Mouse (Mus musculus): ENCODE measurements around the gene Sept4. TPM values are rescaled to one million over a fixed set of nuclear protein-coding genes. Genes with fewer than 3 reads are reported as not detected.

Sept4 gene
- 15.3 and 18.5 TPM in 2 replicates for polyA plus RNA-seq (2015; fragmentation: Nextera tagmentation; extraction: Ambion mirVana)

- ATAC-seq (ENCODE audit: extremely low read depth, insufficient number of reproducible peaks, low FRiP score, low TSS enrichment), result no peak
Measured at GRCm38 (mm10) chr11:87568255-87568953, at the start of gene Sept4. Gene Sept4 (plus strand): TSS chr11:87568903.

GRCm38 (mm10) chr11:87519260-87519659, 49.4 kb upstream of the Sept4 start:
- WGBS, result 6% methylated on average over 2 of the region's 2 CpGs
- no peak overlapping the region for H3K4me2 ChIP-seq
- no peak overlapping the region for H3K4me3 ChIP-seq
- H3K9me3 ChIP-seq, result no peaks in the 10 kb centered on the region
- no peak for ATAC-seq (ENCODE audit: extremely low read depth, insufficient number of reproducible peaks, low FRiP score, low TSS enrichment)
- H3K27ac ChIP-seq (replicated peaks), result no peak overlapping the region
- no peaks in the 10 kb centered on the region for H3K36me3 ChIP-seq
- peaks cover 5% of the 10 kb centered on the region; the same call in 1 of the 2 replicates for H3K4me1 ChIP-seq
- H3K27me3 ChIP-seq (replicated peaks), result no peaks in the 10 kb centered on the region
- no peak overlapping the region for H3K9ac ChIP-seq

More at GRCm38 (mm10) chr11:87568255-87568953, at the start of gene Sept4:
- Histone ChIP-seq H3K4me1 (peaks cover 31% of the 10 kb centered on the region), H3K27me3 (replicated peaks) (no peaks in the 10 kb centered on the region), H3K9ac (no peak within 1 kb of the TSS), H3K27ac (replicated peaks) (no peak within 1 kb of the TSS), H3K4me3 (no peak within 1 kb of the TSS), H3K4me2 (no peak within 1 kb of the TSS), H3K36me3 (no peaks in the 10 kb centered on the region), H3K9me3 (no peaks in the 10 kb centered on the region)
- 70% methylated on average over 7 of the region's 7 CpGs for WGBS

DNA sequence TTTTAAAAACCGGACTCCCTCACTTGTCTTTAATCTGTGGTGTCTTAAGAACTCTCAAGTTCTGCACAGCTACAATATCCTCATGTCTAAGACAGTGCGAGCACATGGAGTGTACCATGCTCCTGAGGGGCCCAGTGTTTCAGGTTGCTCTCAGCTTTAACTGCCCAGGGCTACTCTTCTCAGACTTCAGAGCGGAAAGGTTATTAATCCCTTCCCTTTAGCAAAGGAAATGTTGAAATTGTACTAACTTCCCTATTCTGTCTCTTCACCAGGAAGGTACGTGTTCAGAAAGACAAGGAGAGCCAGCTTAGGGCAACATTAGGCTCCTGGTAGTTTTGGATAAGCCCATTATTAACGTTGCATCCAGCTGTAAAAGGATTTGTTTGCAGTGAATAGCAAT, 45.2 kb upstream of the Sept4 start:
- no peak overlapping the region for H3K27ac ChIP-seq (replicated peaks)
- 67% methylated on average over 5 of the region's 5 CpGs for WGBS
- ATAC-seq (ENCODE audit: extremely low read depth, insufficient number of reproducible peaks, low FRiP score, low TSS enrichment), result no peak

GRCm38 (mm10) chr11:87523967-87524366, 44.7 kb upstream of the Sept4 start:
- Histone ChIP-seq H3K4me3 (no peak overlapping the region), H3K9ac (no peak overlapping the region), H3K27me3 (replicated peaks) (no peaks in the 10 kb centered on the region), H3K27ac (replicated peaks) (0 out of 2 replicates have a peak overlapping the region, but pooled peaks have one; percentile 61), H3K36me3 (no peaks in the 10 kb centered on the region), H3K9me3 (no peaks in the 10 kb centered on the region), H3K4me2 (no peak overlapping the region), H3K4me1 (peaks cover 11% of the 10 kb centered on the region; the same call in 1 of the 2 replicates)
- ATAC-seq (ENCODE audit: extremely low read depth, insufficient number of reproducible peaks, low FRiP score, low TSS enrichment), result no peak

More for the DNA sequence above, 45.2 kb upstream of the Sept4 start:
- no peak overlapping the region for H3K9ac ChIP-seq
- no peak overlapping the region for H3K4me3 ChIP-seq
- H3K27me3 ChIP-seq (replicated peaks), result no peaks in the 10 kb centered on the region
- no peaks in the 10 kb centered on the region for H3K36me3 ChIP-seq
- no peaks in the 10 kb centered on the region for H3K9me3 ChIP-seq
- H3K4me2 ChIP-seq, result no peak overlapping the region
- peaks cover 11% of the 10 kb centered on the region; the same call in 1 of the 2 replicates for H3K4me1 ChIP-seq

- ATAC-seq (ENCODE audit: extremely low read depth, insufficient number of reproducible peaks, low FRiP score, low TSS enrichment), result no peak
- H3K9me3 ChIP-seq, result no peaks in the 10 kb centered on the region
- no peaks in the 10 kb centered on the region for H3K27me3 ChIP-seq (replicated peaks)
- peaks cover 11% of the 10 kb centered on the region; the same call in 1 of the 2 replicates for H3K4me1 ChIP-seq
- no peaks in the 10 kb centered on the region for H3K36me3 ChIP-seq
- H3K4me3 ChIP-seq, result no peak overlapping the region
- H3K9ac ChIP-seq, result no peak overlapping the region
- peak overlapping the region; percentile 61 for H3K27ac ChIP-seq (replicated peaks)
- no peak overlapping the region for H3K4me2 ChIP-seq
Measured at GRCm38 (mm10) chr11:87524780-87525179, 43.9 kb upstream of the Sept4 start.

DNA sequence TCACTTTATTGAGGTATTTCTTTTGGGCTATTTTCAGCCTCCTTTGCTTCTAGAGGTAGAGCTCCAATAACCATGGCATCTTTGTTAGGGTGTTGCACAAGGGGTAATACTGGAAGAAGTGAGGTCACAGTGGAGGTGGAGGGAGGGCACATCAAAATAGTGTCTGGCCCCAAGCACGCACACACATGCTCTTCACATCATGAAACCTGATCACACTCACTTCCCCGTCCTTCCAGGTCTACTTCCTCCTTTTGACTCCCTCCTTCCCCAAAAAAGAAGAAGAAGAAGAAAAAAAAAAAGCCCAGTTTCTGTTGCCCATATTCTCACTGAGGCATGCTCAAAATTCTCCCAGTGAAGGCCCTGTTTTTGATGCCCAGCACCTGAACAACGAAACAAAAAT, 41.3 kb upstream of the Sept4 start:
- Histone ChIP-seq H3K9me3 (no peaks in the 10 kb centered on the region), H3K4me3 (no peak overlapping the region), H3K4me1 (peaks cover 19% of the 10 kb centered on the region; the same call in 1 of the 2 replicates), H3K9ac (no peak overlapping the region), H3K4me2 (no peak overlapping the region), H3K27me3 (replicated peaks) (no peaks in the 10 kb centered on the region), H3K36me3 (no peaks in the 10 kb centered on the region), H3K27ac (replicated peaks) (no peak overlapping the region)
- ATAC-seq (ENCODE audit: extremely low read depth, insufficient number of reproducible peaks, low FRiP score, low TSS enrichment), result no peak
- 71% methylated on average over 3 of the region's 3 CpGs for WGBS

GRCm38 (mm10) chr11:87527990-87528389, 40.7 kb upstream of the Sept4 start:
- Histone ChIP-seq H3K27me3 (replicated peaks) (no peaks in the 10 kb centered on the region), H3K9me3 (no peaks in the 10 kb centered on the region), H3K4me2 (no peak overlapping the region), H3K4me3 (no peak overlapping the region), H3K9ac (no peak overlapping the region), H3K27ac (replicated peaks) (no peak overlapping the region), H3K4me1 (peaks cover 19% of the 10 kb centered on the region; the same call in 1 of the 2 replicates), H3K36me3 (no peaks in the 10 kb centered on the region)
- WGBS, result 63% methylated on average over 4 of the region's 4 CpGs
- no peak for ATAC-seq (ENCODE audit: extremely low read depth, insufficient number of reproducible peaks, low FRiP score, low TSS enrichment)

- no peak overlapping the region for H3K27ac ChIP-seq (replicated peaks)
- H3K9me3 ChIP-seq, result no peaks in the 10 kb centered on the region
- H3K4me3 ChIP-seq, result no peak overlapping the region
- no peak overlapping the region for H3K9ac ChIP-seq
- H3K4me1 ChIP-seq, result peaks cover 8% of the 10 kb centered on the region; the same call in 1 of the 2 replicates
- WGBS, result 50% methylated on average over 6 of the region's 6 CpGs
- H3K36me3 ChIP-seq, result no peaks in the 10 kb centered on the region
- H3K4me2 ChIP-seq, result no peak overlapping the region
- no peak for ATAC-seq (ENCODE audit: extremely low read depth, insufficient number of reproducible peaks, low FRiP score, low TSS enrichment)
- H3K27me3 ChIP-seq (replicated peaks), result no peaks in the 10 kb centered on the region
Measured at GRCm38 (mm10) chr11:87531695-87532094, 37.0 kb upstream of the Sept4 start.

DNA sequence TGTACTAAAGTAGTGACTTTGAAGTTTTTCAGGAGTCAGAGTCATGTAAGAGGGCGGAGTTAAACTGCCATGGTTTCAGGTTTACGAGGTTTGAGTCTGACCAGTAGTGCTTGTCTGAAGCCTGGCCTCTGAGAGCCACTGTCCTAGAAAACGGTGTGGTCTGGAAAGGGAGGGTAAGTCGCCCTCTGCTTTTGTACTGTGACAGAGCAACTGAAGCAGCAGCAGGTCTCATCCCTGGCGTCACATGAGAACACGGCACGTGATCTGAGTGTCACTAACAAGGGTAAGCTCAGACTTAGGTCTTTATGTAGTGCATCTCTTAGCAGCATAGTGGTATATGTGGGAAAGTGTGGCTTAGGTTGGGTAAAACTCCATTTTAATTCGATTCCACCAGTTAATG, 26.4 kb upstream of the Sept4 start:
- H3K4me1 ChIP-seq, result peaks cover 5% of the 10 kb centered on the region; the same call in 1 of the 2 replicates
- H3K27me3 ChIP-seq (replicated peaks), result no peaks in the 10 kb centered on the region
- H3K9me3 ChIP-seq, result no peaks in the 10 kb centered on the region
- H3K4me3 ChIP-seq, result no peak overlapping the region
- no peak overlapping the region for H3K27ac ChIP-seq (replicated peaks)
- H3K36me3 ChIP-seq, result no peaks in the 10 kb centered on the region
- ATAC-seq (ENCODE audit: extremely low read depth, insufficient number of reproducible peaks, low FRiP score, low TSS enrichment), result no peak
- H3K4me2 ChIP-seq, result no peak overlapping the region
- no peak overlapping the region for H3K9ac ChIP-seq
- WGBS, result 33% methylated on average over 8 of the region's 8 CpGs

DNA sequence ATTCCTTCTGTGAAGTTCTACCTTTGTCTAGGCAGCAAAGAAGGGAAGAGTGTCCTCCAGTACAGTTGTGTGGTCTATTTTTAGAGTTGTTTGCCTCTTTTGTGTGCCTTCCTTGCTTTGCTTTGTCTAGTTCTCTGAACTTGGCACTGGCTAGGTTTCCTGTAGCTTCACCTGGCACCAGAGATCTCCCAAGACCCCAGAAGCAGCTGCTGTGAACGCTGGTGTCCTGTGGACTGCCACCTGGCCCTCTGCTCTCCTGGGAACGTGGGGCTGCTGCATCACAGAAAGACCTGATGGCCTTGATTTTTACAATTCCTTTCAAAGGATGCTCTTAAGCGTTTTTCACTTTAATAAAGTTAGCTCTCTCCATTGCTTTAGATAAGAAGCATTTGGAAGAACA, 25.8 kb upstream of the Sept4 start:
- no peak overlapping the region for H3K27ac ChIP-seq (replicated peaks)
- no peak for ATAC-seq (ENCODE audit: extremely low read depth, insufficient number of reproducible peaks, low FRiP score, low TSS enrichment)

DNA sequence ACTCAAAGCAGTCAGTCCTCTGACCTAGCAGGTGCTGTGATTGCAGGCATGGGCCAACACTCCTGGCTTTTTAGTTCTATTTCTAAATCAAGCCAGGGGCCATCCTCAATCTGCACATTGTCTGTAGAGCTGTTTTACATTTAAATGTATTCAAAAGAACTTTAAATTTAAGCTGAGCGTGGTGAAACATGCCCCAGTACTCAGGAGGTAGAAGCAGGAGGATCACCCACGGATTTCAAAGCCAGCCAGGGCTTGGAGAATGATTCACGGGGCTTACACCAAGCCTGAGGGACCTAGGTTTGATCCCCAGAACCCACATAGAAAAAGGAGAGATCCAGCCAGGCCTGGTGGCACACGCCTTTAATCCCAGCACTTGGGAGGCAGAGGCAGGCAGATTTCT, 15.4 kb upstream of the Sept4 start:
- Histone ChIP-seq H3K4me1 (peaks cover 20% of the 10 kb centered on the region), H3K4me3 (no peak overlapping the region), H3K4me2 (no peak overlapping the region), H3K27me3 (replicated peaks) (no peaks in the 10 kb centered on the region), H3K9ac (no peak overlapping the region), H3K27ac (replicated peaks) (no peak overlapping the region), H3K9me3 (no peaks in the 10 kb centered on the region), H3K36me3 (no peaks in the 10 kb centered on the region)
- ATAC-seq (ENCODE audit: extremely low read depth, insufficient number of reproducible peaks, low FRiP score, low TSS enrichment), result no peak
- WGBS, result 70% methylated on average over 4 of the region's 4 CpGs

More for the DNA sequence above, 25.8 kb upstream of the Sept4 start:
- Histone ChIP-seq H3K4me1 (peaks cover 5% of the 10 kb centered on the region; the same call in 1 of the 2 replicates), H3K27me3 (replicated peaks) (no peaks in the 10 kb centered on the region), H3K9me3 (no peaks in the 10 kb centered on the region), H3K36me3 (no peaks in the 10 kb centered on the region), H3K4me2 (no peak overlapping the region), H3K9ac (no peak overlapping the region), H3K4me3 (no peak overlapping the region)
- WGBS, result 54% methylated on average over 3 of the region's 3 CpGs

DNA sequence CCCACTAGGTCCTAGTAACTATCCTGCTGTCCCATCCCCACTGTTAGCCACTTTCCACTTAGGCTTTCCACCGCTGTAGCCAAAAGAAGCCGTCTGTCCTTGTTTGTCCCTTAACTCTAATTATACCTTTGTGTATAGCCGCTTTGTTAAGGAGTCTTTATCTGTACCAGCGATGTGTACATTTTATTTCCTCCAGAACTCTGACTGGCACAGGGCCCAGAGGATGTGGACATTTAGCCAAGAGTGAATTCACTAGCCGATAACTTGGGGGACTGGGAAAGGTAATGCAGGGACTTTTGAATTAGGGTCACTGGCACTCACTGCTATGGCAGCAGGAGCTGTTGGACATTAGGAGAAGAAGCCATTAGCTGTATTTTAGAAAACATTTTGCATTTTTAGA, 14.3 kb upstream of the Sept4 start:
- Histone ChIP-seq H3K27me3 (replicated peaks) (no peaks in the 10 kb centered on the region), H3K27ac (replicated peaks) (peak overlapping the region; percentile 74), H3K4me3 (no peak overlapping the region), H3K36me3 (no peaks in the 10 kb centered on the region), H3K4me2 (peak overlapping the region; percentile 26), H3K9ac (no peak overlapping the region; the same call in 1 of the 2 replicates), H3K4me1 (peaks cover 20% of the 10 kb centered on the region), H3K9me3 (no peaks in the 10 kb centered on the region)
- no peak for ATAC-seq (ENCODE audit: extremely low read depth, insufficient number of reproducible peaks, low FRiP score, low TSS enrichment)
- 15% methylated on average over 5 of the region's 5 CpGs for WGBS

Data from heart, embryonic 13.5 days (tissue).